Mouse (Mus musculus) left cerebral cortex, adult 6 months (tissue): ENCODE data around the gene Myo3b. TPM values are rescaled to one million over a fixed set of nuclear protein-coding genes. Genes with fewer than 3 reads are reported as not detected.

Experiments
- long read RNA-seq, 2 experiments: library from polyadenylated mRNA; unstranded; transcript quantifications; one replicate each; pipeline ENCODE4 v2.0.0; 2019 to 2020
- polyA plus RNA-seq: library from polyadenylated mRNA; unstranded; fragments of <200 nt; fragmentation: Nextera tagmentation; gene quantifications from 2 replicates; pipeline ENCODE4 v1.2.3, GENCODE M21; 2021

Myo3b gene
- polyA plus RNA-seq: 0.16 and 0.17 TPM in 2 replicates
- long read RNA-seq, experiment 1, partial matches to known transcripts: 0 of 4 reads
- long read RNA-seq, experiment 1, other reads (novel, unspliced or antisense): 4 of 4 reads
- long read RNA-seq, experiment 2: 0 reads

DNA sequence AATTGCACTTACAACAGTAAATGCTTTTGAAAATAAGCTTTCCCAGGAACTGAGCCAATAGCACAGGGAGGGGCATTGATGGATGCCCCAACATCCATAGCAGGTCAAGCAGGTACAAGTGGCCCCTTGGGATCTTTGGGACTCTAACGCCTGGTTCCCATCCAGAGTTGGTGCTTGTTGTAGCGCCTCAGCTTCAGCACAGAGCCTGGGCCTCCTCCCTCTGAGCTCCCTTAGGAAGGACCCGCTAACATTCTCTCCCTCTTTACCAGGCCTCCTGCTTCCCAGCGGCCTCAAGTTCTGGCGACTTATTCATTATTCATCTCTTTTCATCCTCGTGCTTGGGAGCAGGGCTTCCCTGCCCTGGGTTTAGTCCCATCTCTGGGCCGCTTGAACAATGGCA is at the start of gene Myo3b:
Myo3b (plus strand) TSS at position 375 of the 400 bp plus-strand sequence.

Other genes starting within 250 kb of the Myo3b start
- gene Ccdc173, start 249.6 kb upstream of the Myo3b start, polyA plus RNA-seq: 1.6 and 1.9 TPM in 2 replicates
- gene Phospho2, start 249.5 kb upstream of the Myo3b start, polyA plus RNA-seq: 21.7 and 24.8 TPM in 2 replicates
- 22.3 and 26.7 TPM in 2 replicates for gene Klhl23, start 217.2 kb upstream of the Myo3b start, polyA plus RNA-seq
- gene Ssb, start 177.6 kb upstream of the Myo3b start, polyA plus RNA-seq: 150 and 199 TPM in 2 replicates
- gene Mettl5, start 153.5 kb upstream of the Myo3b start, polyA plus RNA-seq: 25.2 and 26.4 TPM in 2 replicates
- gene Ubr3, start 141.9 kb upstream of the Myo3b start, polyA plus RNA-seq: 6.2 and 9.4 TPM in 2 replicates